Mouse (Mus musculus) small intestine, adult 2 months (tissue): Measurements from ENCODE around the gene Ackr4.

Source experiments
- CTCF ChIP-seq: fragments of 200-500 bp; IDR thresholded peaks from 2 replicates; pipeline ENCODE4 v1.5.1; 2012; ENCODE audit warnings: low read depth, mild to moderate bottlenecking, control low read depth, inconsistent platforms, low read length, moderate library complexity, mixed read lengths; ENCODE audit not compliant: insufficient replicate concordance, insufficient read length; ENCODE audit errors: extremely low read depth
- POLR2A ChIP-seq: fragments of 200-500 bp; IDR thresholded peaks from 2 replicates; pipeline ENCODE4 v1.6.1; 2012; ENCODE audit warnings: low read depth, mild to moderate bottlenecking, control low read depth, inconsistent platforms, low read length, moderate library complexity

DNA sequence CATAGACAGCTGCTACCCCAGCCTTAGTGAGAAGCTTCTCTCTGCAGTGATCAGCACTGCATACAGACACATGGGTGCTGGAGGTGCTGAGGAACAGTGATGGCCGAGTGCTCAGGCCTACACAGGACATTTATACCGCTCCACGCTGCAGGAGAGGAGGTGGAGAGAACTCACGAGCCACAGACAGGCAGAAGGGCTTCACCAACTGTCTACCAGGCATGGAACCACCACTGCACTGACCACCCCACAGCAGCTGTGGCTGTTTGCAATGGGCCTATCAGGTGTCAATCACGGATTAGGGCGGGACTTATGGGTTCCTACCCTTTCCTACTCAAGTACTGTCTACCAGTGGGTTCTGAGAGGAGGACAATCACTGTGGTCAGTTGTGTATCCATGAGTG is 75.7 kb downstream of the Ackr4 start:
- TF ChIP-seq CTCF (no peak), POLR2A (no peak)
